Mouse (Mus musculus): ENCODE data around the gene 1190007I07Rik. TPM values are rescaled to one million over a fixed set of nuclear protein-coding genes. Genes with fewer than 3 reads are reported as not detected.

Gene 1190007I07Rik
- polyA plus RNA-seq, 1 experiment from 2014 or later = 34.5 TPM

Other genes with a start within 250 kb of the 1190007I07Rik start
- gene Gm1553, start 130.6 kb downstream of the 1190007I07Rik start, polyA plus RNA-seq (2015; fragmentation: Nextera tagmentation; extraction: Ambion mirVana) = not detected in 2 replicates
- 110 and 123 TPM in 2 replicates for gene Tdg, start 6.6 kb upstream of the 1190007I07Rik start, polyA plus RNA-seq (2015; fragmentation: Nextera tagmentation; extraction: Ambion mirVana)
- gene Glt8d2, start 67.4 kb upstream of the 1190007I07Rik start, polyA plus RNA-seq (2015; fragmentation: Nextera tagmentation; extraction: Ambion mirVana) = 4.3 TPM in 2 replicates
- 30.9 and 42.0 TPM in 2 replicates for gene Hcfc2, start 72.9 kb upstream of the 1190007I07Rik start, polyA plus RNA-seq (2015; fragmentation: Nextera tagmentation; extraction: Ambion mirVana)
- gene Nfyb, start 140.9 kb upstream of the 1190007I07Rik start, polyA plus RNA-seq (2015; fragmentation: Nextera tagmentation; extraction: Ambion mirVana) = 43.5 and 48.0 TPM in 2 replicates
- 92.6 and 102 TPM in 2 replicates for gene Txnrd1, start 210.7 kb upstream of the 1190007I07Rik start, polyA plus RNA-seq (2015; fragmentation: Nextera tagmentation; extraction: Ambion mirVana)
- 0.23 and 0.26 TPM in 2 replicates for gene Eid3, start 243.4 kb upstream of the 1190007I07Rik start, polyA plus RNA-seq (2015; fragmentation: Nextera tagmentation; extraction: Ambion mirVana)

All from lung, embryonic 16.5 days (tissue).